Mouse (Mus musculus) midbrain, embryonic 10.5 days (tissue): ENCODE measurements at regions not wholly inside any gene's neighbourhood (a gene's known extent, or its start where the extent isn't known, plus 50 kb on each side); places are given as distances from the start of the nearest gene placed in this dataset. TPM values are rescaled to one million over a fixed set of nuclear protein-coding genes. Genes with fewer than 3 reads are reported as not detected.

Source experiments
- microRNA-seq: library from miRNA; unstranded; fragments of <30 nt; microRNA quantifications from one replicate; pipeline ENCODE4, GENCODE M21; 2017

Small RNA genes in the stretch of these regions (microRNA-seq; reads per million reads assigned to microRNA genes)
- gene Gm27684 = not detected
